Mouse (Mus musculus) lung, embryonic 15.5 days (tissue): Measurements from ENCODE around the gene Cd69. TPM values are rescaled to one million over a fixed set of nuclear protein-coding genes. Genes with fewer than 3 reads are reported as not detected.

Experiments used
- ATAC-seq: fragments of 200-750 bp; cut with Nextera tagmentation; 2 replicates; pipeline ENCODE4 v1.8.0; 2017; ENCODE audit warnings: moderate number of reproducible peaks, borderline replicate concordance; ENCODE audit not compliant: low FRiP score, low TSS enrichment; ENCODE audit errors: extremely low read depth
- H3K27ac ChIP-seq: fragments of 300-500 bp; sonication (generic); 2 replicates; pipeline ENCODE4 v1.5.1; 2015; ENCODE audit warnings: moderate library complexity, mild to moderate bottlenecking, inconsistent platforms
- H3K27me3 ChIP-seq: fragments of 300-500 bp; sonication (generic); 2 replicates; pipeline ENCODE4 v1.6.1; 2015; ENCODE audit warnings: inconsistent platforms
- H3K36me3 ChIP-seq: fragments of 300-500 bp; sonication (generic); 2 replicates; pipeline ENCODE4 v1.6.1; 2015; ENCODE audit warnings: inconsistent platforms
- H3K4me1 ChIP-seq: fragments of 300-500 bp; sonication (generic); 2 replicates; pipeline ENCODE4 v1.6.1; 2015; ENCODE audit warnings: inconsistent platforms
- H3K4me2 ChIP-seq: fragments of 300-500 bp; sonication (generic); 2 replicates; pipeline ENCODE4 v1.6.1; 2015; ENCODE audit warnings: inconsistent platforms, mild to moderate bottlenecking, moderate library complexity
- H3K4me3 ChIP-seq: fragments of 300-500 bp; sonication (generic); 2 replicates; pipeline ENCODE4 v1.5.1; 2015; ENCODE audit warnings: mild to moderate bottlenecking, inconsistent platforms
- H3K9ac ChIP-seq: fragments of 300-500 bp; sonication (generic); 2 replicates; pipeline ENCODE4 v1.6.1; 2015; ENCODE audit warnings: inconsistent platforms
- H3K9me3 ChIP-seq: fragments of 300-500 bp; sonication (generic); 2 replicates; pipeline ENCODE4 v1.6.1; 2016; ENCODE audit warnings: inconsistent platforms
- WGBS: fragments of 180-500 bp; shearing (Covaris S2); methylation state at CpG from one replicate; pipeline ENCODE4 v1.1.7; 2015; 5-methylcytosine and 5-hydroxymethylcytosine counted together
- polyA plus RNA-seq: library from polyadenylated mRNA; unstranded; fragments of >200 nt; fragmentation: Nextera tagmentation; extraction: Ambion mirVana; gene quantifications from 2 replicates; pipeline ENCODE4 v1.2.1, GENCODE M21; 2015

Gene Cd69
- polyA plus RNA-seq, result 0.15 and 0.39 TPM in 2 replicates

- no peaks in the 10 kb centered on the region for H3K4me1 ChIP-seq
- H3K4me3 ChIP-seq, result no peak within 1 kb of the TSS
- no peak for ATAC-seq
- no peaks in the 10 kb centered on the region for H3K9me3 ChIP-seq
- H3K4me2 ChIP-seq, result no peak within 1 kb of the TSS
- H3K9ac ChIP-seq, result no peak within 1 kb of the TSS
- WGBS, result 58% methylated on average over 9 of the region's 9 CpGs
- H3K36me3 ChIP-seq, result no peaks in the 10 kb centered on the region
- H3K27ac ChIP-seq, result no peak within 1 kb of the TSS
- H3K27me3 ChIP-seq, result no peaks in the 10 kb centered on the region
These were observed at the start of gene Cd69 for GRCm38 (mm10) chr6:129275220-129275619. Gene Cd69 (minus strand): TSS chr6:129275436.

DNA sequence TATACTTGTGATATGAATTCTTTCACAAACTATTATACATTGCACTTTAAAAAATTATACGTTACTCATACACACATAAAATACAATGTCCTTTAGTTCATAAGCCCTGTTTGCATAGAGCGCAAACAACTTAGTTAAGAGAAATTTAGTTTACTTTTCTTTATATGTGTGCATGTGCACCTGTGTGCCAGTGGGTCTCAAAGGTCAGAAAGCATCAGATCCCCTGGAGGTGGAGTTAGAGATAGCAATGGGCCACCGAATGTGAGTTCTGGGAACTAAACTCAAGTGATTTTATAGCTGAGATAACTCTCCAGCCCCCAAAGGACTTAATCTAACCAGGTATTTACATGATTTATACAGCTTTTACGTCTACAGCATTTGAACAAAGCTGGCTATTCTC lies 44.1 kb upstream of the Cd69 start:
- no peak overlapping the region for H3K27ac ChIP-seq
- ATAC-seq, result no peak
- no peaks in the 10 kb centered on the region for H3K9me3 ChIP-seq
- no peaks in the 10 kb centered on the region for H3K27me3 ChIP-seq
- no peak overlapping the region for H3K9ac ChIP-seq
- H3K36me3 ChIP-seq, result no peaks in the 10 kb centered on the region
- H3K4me3 ChIP-seq, result no peak overlapping the region
- WGBS, result 66% methylated on average over 4 of the region's 4 CpGs
- no peaks in the 10 kb centered on the region for H3K4me1 ChIP-seq
- no peak overlapping the region for H3K4me2 ChIP-seq

DNA sequence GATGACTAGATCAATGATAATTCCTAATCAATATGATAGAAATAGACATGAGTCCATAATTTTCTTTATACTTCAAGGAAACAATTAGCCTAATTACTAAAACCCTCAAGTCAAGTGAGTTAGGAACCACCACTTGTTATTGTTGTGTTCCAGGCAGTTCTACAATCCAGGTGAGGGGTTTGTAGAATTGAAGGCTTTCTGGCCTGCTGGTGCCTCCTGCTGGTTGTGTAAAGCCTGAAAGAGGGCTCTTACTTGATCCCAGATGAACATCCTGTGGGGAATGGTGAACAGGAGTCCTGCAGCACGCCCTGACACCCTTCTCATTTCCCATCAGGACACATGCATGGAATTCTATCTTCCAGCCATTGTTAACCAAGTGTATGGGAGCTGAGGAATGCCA lies 43.2 kb upstream of the Cd69 start:
- Histone ChIP-seq H3K9me3 (no peaks in the 10 kb centered on the region), H3K4me1 (no peaks in the 10 kb centered on the region), H3K27ac (no peak overlapping the region), H3K9ac (no peak overlapping the region), H3K4me3 (no peak overlapping the region), H3K27me3 (no peaks in the 10 kb centered on the region), H3K36me3 (no peaks in the 10 kb centered on the region), H3K4me2 (no peak overlapping the region)
- WGBS, result 33% methylated on average over 1 of the region's 1 CpGs
- ATAC-seq, result no peak

GRCm38 (mm10) chr6:129316463-129316862 lies 41.2 kb upstream of the Cd69 start:
- no peak overlapping the region for H3K4me3 ChIP-seq
- H3K27me3 ChIP-seq, result no peaks in the 10 kb centered on the region
- 63% methylated on average over 2 of the region's 2 CpGs for WGBS
- H3K9me3 ChIP-seq, result no peaks in the 10 kb centered on the region
- no peak overlapping the region for H3K9ac ChIP-seq
- no peaks in the 10 kb centered on the region for H3K4me1 ChIP-seq
- no peak overlapping the region for H3K4me2 ChIP-seq
- H3K27ac ChIP-seq, result no peak overlapping the region
- no peaks in the 10 kb centered on the region for H3K36me3 ChIP-seq
- ATAC-seq, result no peak

DNA sequence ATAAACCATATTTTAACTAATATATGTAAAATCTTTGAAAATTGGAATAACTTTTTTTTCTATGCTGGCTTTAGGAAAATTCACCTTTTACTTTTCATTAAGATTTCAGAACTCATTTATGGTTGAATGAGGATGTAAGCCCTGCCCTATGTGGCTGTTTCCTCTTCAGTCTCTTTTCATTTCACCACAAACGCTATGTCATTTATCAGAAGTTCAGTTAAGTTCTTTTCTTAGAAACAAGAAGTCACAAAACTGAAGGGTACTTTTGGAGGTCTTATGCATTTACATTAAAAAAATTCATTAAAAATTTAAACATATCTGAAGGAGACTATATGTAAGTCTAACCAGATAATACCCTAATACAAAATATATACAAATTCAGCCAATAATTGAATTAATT lies 40.5 kb upstream of the Cd69 start:
- 73% methylated on average over 1 of the region's 1 CpGs for WGBS
- Histone ChIP-seq H3K4me3 (no peak overlapping the region), H3K36me3 (no peaks in the 10 kb centered on the region), H3K4me2 (no peak overlapping the region), H3K27ac (no peak overlapping the region), H3K9ac (no peak overlapping the region), H3K27me3 (no peaks in the 10 kb centered on the region), H3K9me3 (no peaks in the 10 kb centered on the region), H3K4me1 (no peaks in the 10 kb centered on the region)
- no peak for ATAC-seq

DNA sequence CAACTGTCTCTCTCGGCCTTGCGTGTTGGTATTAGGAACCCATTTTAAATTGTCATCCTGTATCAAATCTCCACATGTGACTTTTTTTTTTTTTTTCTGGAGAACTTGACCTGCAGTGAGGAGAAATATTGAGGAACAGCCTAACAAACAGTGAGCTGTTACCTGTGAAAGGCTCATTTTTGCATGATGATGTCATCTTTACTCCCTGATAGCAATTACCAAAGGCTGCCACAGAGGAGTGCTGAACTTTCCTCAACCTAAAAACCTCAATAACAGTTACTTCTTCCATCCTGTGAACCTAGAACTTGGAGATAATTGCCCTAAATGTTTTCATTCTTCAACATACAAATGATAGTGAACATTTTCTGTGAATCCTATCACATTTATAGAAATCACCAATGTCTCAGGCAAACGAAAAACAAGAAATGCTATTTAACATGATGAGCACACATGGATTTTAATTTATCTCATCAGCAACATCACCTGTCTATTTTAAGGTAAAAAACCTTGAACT lies 39.5 kb upstream of the Cd69 start:
- no peak overlapping the region for H3K9ac ChIP-seq
- WGBS, result 72% methylated on average over 3 of the region's 3 CpGs
- H3K9me3 ChIP-seq, result no peaks in the 10 kb centered on the region
- no peaks in the 10 kb centered on the region for H3K36me3 ChIP-seq
- H3K27ac ChIP-seq, result no peak overlapping the region
- H3K4me3 ChIP-seq, result no peak overlapping the region
- no peaks in the 10 kb centered on the region for H3K27me3 ChIP-seq
- H3K4me2 ChIP-seq, result no peak overlapping the region
- no peaks in the 10 kb centered on the region for H3K4me1 ChIP-seq
- no peak for ATAC-seq

DNA sequence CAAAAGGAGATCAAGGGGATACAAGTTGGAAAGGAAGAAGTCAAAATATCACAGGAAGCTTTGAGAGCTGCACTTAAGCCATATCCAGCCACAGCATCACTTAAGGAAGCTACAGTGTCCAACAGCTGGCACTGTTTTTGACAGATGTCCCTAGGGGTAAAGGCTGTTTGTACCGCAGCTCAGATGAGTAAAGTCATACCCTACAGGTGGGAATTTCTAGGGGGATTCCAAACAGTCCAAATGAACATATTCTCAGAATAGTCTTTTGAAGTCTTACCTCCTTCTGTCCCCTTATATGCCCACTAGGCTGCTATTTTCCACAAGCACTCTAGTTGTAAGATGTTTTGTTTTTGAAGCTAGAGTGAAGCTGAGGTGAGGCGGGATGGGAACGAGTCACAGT lies 37.3 kb upstream of the Cd69 start:
- no peak overlapping the region for H3K9ac ChIP-seq
- no peak overlapping the region for H3K4me3 ChIP-seq
- no peak for ATAC-seq
- no peak overlapping the region for H3K4me2 ChIP-seq
- WGBS, result 66% methylated on average over 3 of the region's 3 CpGs
- no peaks in the 10 kb centered on the region for H3K36me3 ChIP-seq
- H3K27ac ChIP-seq, result no peak overlapping the region
- H3K4me1 ChIP-seq, result no peaks in the 10 kb centered on the region
- no peaks in the 10 kb centered on the region for H3K9me3 ChIP-seq
- no peaks in the 10 kb centered on the region for H3K27me3 ChIP-seq

- no peaks in the 10 kb centered on the region for H3K4me1 ChIP-seq
- H3K27me3 ChIP-seq, result no peaks in the 10 kb centered on the region
- WGBS, result 12% methylated on average over 1 of the region's 1 CpGs
- H3K9ac ChIP-seq, result no peak overlapping the region
- no peaks in the 10 kb centered on the region for H3K9me3 ChIP-seq
- no peaks in the 10 kb centered on the region for H3K36me3 ChIP-seq
- no peak overlapping the region for H3K4me2 ChIP-seq
- ATAC-seq, result no peak
- no peak overlapping the region for H3K27ac ChIP-seq
- no peak overlapping the region for H3K4me3 ChIP-seq
These were observed 28.9 kb upstream of the Cd69 start for GRCm38 (mm10) chr6:129304180-129304579.

DNA sequence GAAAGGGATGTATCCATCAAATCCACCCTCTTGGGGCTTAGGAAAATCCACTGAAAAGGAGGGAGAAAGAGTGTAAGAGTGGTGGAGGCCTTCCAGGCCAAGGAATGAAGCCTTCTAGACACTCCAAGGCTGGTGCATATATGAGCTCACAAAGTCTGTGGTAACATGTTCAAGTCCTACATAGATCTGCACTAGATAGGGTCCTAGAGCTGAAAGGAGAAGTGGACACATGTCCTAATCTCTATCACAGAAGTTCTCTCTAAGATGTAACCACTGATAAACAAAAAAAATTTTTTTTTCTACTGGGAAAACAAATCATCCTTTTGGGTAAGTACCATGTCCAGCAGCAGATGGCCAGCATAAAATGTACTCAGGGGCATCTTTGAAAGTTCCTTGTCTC lies 13.5 kb upstream of the Cd69 start:
- no peaks in the 10 kb centered on the region for H3K27me3 ChIP-seq
- H3K27ac ChIP-seq, result no peak overlapping the region
- H3K36me3 ChIP-seq, result no peaks in the 10 kb centered on the region
- H3K4me1 ChIP-seq, result no peaks in the 10 kb centered on the region
- no peak for ATAC-seq
- H3K4me3 ChIP-seq, result no peak overlapping the region
- no peak overlapping the region for H3K9ac ChIP-seq
- H3K9me3 ChIP-seq, result no peaks in the 10 kb centered on the region
- no peak overlapping the region for H3K4me2 ChIP-seq

GRCm38 (mm10) chr6:129284384-129285104 lies 9.3 kb upstream of the Cd69 start:
- 42% methylated on average over 7 of the region's 7 CpGs for WGBS

DNA sequence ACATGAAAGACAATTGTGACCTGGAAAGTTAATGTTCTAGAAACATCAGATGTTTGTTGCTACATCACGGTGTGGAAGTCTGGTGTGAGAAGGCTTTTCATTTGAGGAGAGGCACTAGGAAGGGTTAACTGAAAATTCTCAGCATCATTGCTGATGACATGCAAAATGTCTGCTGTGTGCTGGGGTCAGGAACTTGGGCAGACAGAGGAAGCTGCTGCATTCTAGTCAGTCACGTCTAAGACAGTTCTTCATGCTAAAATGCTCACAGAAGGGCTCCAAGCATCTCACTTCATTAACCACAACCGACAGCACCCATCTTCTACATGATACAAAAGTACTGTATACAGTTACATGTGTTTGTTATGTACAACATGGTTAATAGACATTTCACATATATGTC lies 8.0 kb upstream of the Cd69 start:
- ATAC-seq, result no peak
- Histone ChIP-seq H3K27me3 (no peaks in the 10 kb centered on the region), H3K4me2 (no peak overlapping the region), H3K36me3 (no peaks in the 10 kb centered on the region), H3K4me3 (no peak overlapping the region), H3K9ac (no peak overlapping the region), H3K4me1 (no peaks in the 10 kb centered on the region), H3K9me3 (no peaks in the 10 kb centered on the region), H3K27ac (no peak overlapping the region)
- 54% methylated on average over 3 of the region's 3 CpGs for WGBS

More at GRCm38 (mm10) chr6:129284384-129285104, 9.3 kb upstream of the Cd69 start:
- no peaks in the 10 kb centered on the region for H3K27me3 ChIP-seq
- H3K9ac ChIP-seq, result no peak overlapping the region
- no peak overlapping the region for H3K4me3 ChIP-seq
- no peaks in the 10 kb centered on the region for H3K36me3 ChIP-seq
- ATAC-seq, result no peak
- H3K9me3 ChIP-seq, result no peaks in the 10 kb centered on the region
- H3K27ac ChIP-seq, result no peak overlapping the region
- H3K4me1 ChIP-seq, result no peaks in the 10 kb centered on the region
- H3K4me2 ChIP-seq, result no peak overlapping the region

DNA sequence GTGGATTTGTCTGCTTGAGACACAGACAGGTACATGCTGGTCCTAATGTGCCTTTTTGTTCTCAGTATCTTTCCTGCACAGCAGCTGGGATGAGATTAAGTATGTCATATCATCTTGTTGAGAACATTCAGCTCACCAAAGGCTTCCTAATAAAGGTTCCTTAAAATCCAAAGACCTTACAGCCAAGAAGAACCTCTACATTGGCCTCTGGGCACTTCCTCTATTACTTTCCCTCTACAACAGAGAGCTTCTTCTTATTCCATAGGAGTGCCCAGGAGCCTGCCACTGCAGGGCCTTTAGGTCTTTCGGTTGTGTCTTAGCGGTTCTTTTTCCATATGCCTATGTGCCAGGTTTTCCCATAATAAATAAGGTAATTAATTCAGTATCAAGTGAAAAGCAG lies 1.2 kb upstream of the Cd69 start:
- no peak overlapping the region for H3K9ac ChIP-seq
- ATAC-seq, result no peak
- 91% methylated on average over 2 of the region's 2 CpGs for WGBS

More for the DNA sequence above, 1.2 kb upstream of the Cd69 start:
- Histone ChIP-seq H3K27me3 (no peaks in the 10 kb centered on the region), H3K4me3 (no peak overlapping the region), H3K4me2 (no peak overlapping the region), H3K27ac (no peak overlapping the region), H3K36me3 (no peaks in the 10 kb centered on the region), H3K4me1 (no peaks in the 10 kb centered on the region), H3K9me3 (no peaks in the 10 kb centered on the region)
